Comparison of ENCODE assay signal across 11 mouse cellular contexts in genomic region chr1:172585612-172586567, GRCm38 (mm10). TPM values are rescaled to one million over a fixed set of nuclear protein-coding genes. Genes with fewer than 3 reads are reported as not detected.
DNase-seq lines count a peak whose midpoint lies in the region; ATAC-seq lines count a peak whose summit lies in the region.
"Had no signal": no experiment of that assay in that cellular context is flagged by ENCODE, and none has a peak within 500 bp of the region (broad histone marks: within the 10 kb centered on the region; RNA-seq: fewer than 3 reads in every experiment).

No protein-coding gene starts in this region.

- peak; percentile 37 for DNase-seq in adrenal gland, adult 2 months
- no peak for DNase-seq in adrenal gland, adult 8-10 months
- DNase-seq in limb, embryonic 11.5 days (ENCODE audit: low spot score), result peak; percentile 40
- no peak for DNase-seq in limb, embryonic 10.5 days (ENCODE audit: low spot score)
- DNase-seq in retina, embryonic 14.5 days (ENCODE audit: low spot score), result peak; percentile 39
- DNase-seq in gastrocnemius, postnatal 4 days (ENCODE audit: low spot score in 2 of 2), result no peak
- DNase-seq in urinary bladder, postnatal 25 days (ENCODE audit: low spot score), result no peak
- DNase-seq: kidney, postnatal 36 days had no signal

- no peak overlapping the region for H3K4me2 ChIP-seq in limb, embryonic 11.5 days (ENCODE audit: low read depth, severe bottlenecking)
- peak overlapping the region; percentile 35 for H3K4me2 ChIP-seq in hindbrain, embryonic 16.5 days (ENCODE audit: low read length)

- H3K4me1 ChIP-seq in limb, embryonic 11.5 days (ENCODE audit: control insufficient read depth, insufficient read depth, low read length), result no peaks in the 10 kb centered on the region
- peaks cover 19% of the 10 kb centered on the region for H3K4me1 ChIP-seq in limb, embryonic 10.5 days
- peaks cover 15% of the 10 kb centered on the region for H3K4me1 ChIP-seq in hindbrain, embryonic 16.5 days (ENCODE audit: control insufficient read depth, insufficient read depth, low read depth, low read length)

- no peaks in the 10 kb centered on the region for H3K36me3 ChIP-seq in limb, embryonic 11.5 days (ENCODE audit: control insufficient read depth, insufficient read depth, low read length)
- no peaks in the 10 kb centered on the region for H3K36me3 ChIP-seq in limb, embryonic 10.5 days
- H3K36me3 ChIP-seq in hindbrain, embryonic 16.5 days (ENCODE audit: control insufficient read depth, insufficient read depth, low read length), result no peaks in the 10 kb centered on the region

- ATAC-seq in limb, embryonic 11.5 days (ENCODE audit: insufficient number of reproducible peaks, low FRiP score, low TSS enrichment, low read depth), result no peak
- ATAC-seq in hindbrain, embryonic 16.5 days, result peak; percentile 71

- H3K4me3 ChIP-seq in limb, embryonic 11.5 days (ENCODE audit: low read depth, low read length), result no peak overlapping the region
- no peak overlapping the region for H3K4me3 ChIP-seq in limb, embryonic 10.5 days
- H3K4me3 ChIP-seq in hindbrain, embryonic 16.5 days (ENCODE audit: low read length), result no peak overlapping the region

- H3K27ac ChIP-seq in limb, embryonic 11.5 days (replicated peaks; ENCODE audit: low read depth, low read length), result no peak overlapping the region
- H3K27ac ChIP-seq in limb, embryonic 10.5 days, result no peak overlapping the region
- H3K27ac ChIP-seq in hindbrain, embryonic 16.5 days (ENCODE audit: low read depth, low read length), result peak overlapping the region; percentile 63; the same call in 1 of the 2 replicates
- H3K27ac ChIP-seq: liver, embryonic 14.5 days had no signal

- H3K9me3 ChIP-seq in limb, embryonic 11.5 days (ENCODE audit: control insufficient read depth, low read length), result no peaks in the 10 kb centered on the region
- H3K9me3 ChIP-seq in limb, embryonic 10.5 days (replicated peaks), result no peaks in the 10 kb centered on the region
- H3K9me3 ChIP-seq in hindbrain, embryonic 16.5 days (ENCODE audit: control insufficient read depth, low read length), result no peaks in the 10 kb centered on the region

- no peak overlapping the region for H3K9ac ChIP-seq in limb, embryonic 11.5 days (ENCODE audit: low read length)
- H3K9ac ChIP-seq in hindbrain, embryonic 16.5 days (ENCODE audit: low read depth, low read length), result peak overlapping the region; percentile 47; the same call in 1 of the 2 replicates
- H3K9ac ChIP-seq: liver, embryonic 14.5 days had no signal

- WGBS in limb, embryonic 11.5 days, result 36% methylated on average over 26 of the region's 26 CpGs
- 39% methylated on average over 26 of the region's 26 CpGs for WGBS in limb, embryonic 10.5 days
- 21% methylated on average over 26 of the region's 26 CpGs for WGBS in hindbrain, embryonic 16.5 days

- H3K27me3 ChIP-seq in limb, embryonic 11.5 days (ENCODE audit: control insufficient read depth, insufficient read depth, low read length), result 0 out of 2 replicates have a peak, but pooled peaks cover 3% of the 10 kb centered on the region
- peaks cover 29% of the 10 kb centered on the region for H3K27me3 ChIP-seq in limb, embryonic 10.5 days (ENCODE audit: low read depth, poor library complexity, severe bottlenecking)
- no peaks in the 10 kb centered on the region for H3K27me3 ChIP-seq in hindbrain, embryonic 16.5 days (replicated peaks; ENCODE audit: control insufficient read depth, insufficient read depth, low read length)

RNA-seq across cellular contexts. Expression of gene Slamf8, which starts 4.5 kb away (rescaled TPM):
- total RNA-seq in adrenal gland, adult 2 months (2021), result 1 to 10 TPM in 1 of 2 experiments, under 1 TPM in 1; 0.49 to 1.1 TPM
- polyA plus RNA-seq in adrenal gland, adult 2 months (2012; rRNA removed), result 0.98 and 1.1 TPM in 2 replicates
- 1 to 10 TPM in 1 of 4 experiments, under 1 TPM in 3; 0.17 to 1.1 (median 0.89) TPM for total RNA-seq in adrenal gland, adult 8-10 months (2022)
- polyA plus RNA-seq in limb, embryonic 11.5 days (2014; fragmentation: Nextera tagmentation; extraction: Ambion mirVana), result 0.08 and 0.18 TPM in 2 replicates
- 0.11 TPM in 1 of 2 replicates, not detected in the other for polyA plus RNA-seq in limb, embryonic 10.5 days (2016; fragmentation: Nextera tagmentation; extraction: Ambion mirVana)
- not detected in 2 replicates for polyA plus RNA-seq in hindbrain, embryonic 16.5 days (2015; fragmentation: Nextera tagmentation; extraction: Ambion mirVana)
- under 1 TPM in 1 of 2 experiments, not detected in 1; 0.17 TPM for total RNA-seq in gastrocnemius, postnatal 4 days (2021)

RNA-seq across cellular contexts. Expression of gene Fcrl6, which starts 16.5 kb away (rescaled TPM):
- total RNA-seq in adrenal gland, adult 2 months (2021), result not detected
- not detected in 2 replicates for polyA plus RNA-seq in adrenal gland, adult 2 months (2012; rRNA removed)
- not detected for total RNA-seq in adrenal gland, adult 8-10 months (2022)
- 1.1 and 1.7 TPM in 2 replicates for polyA plus RNA-seq in limb, embryonic 11.5 days (2014; fragmentation: Nextera tagmentation; extraction: Ambion mirVana)
- 0.21 and 0.58 TPM in 2 replicates for polyA plus RNA-seq in limb, embryonic 10.5 days (2016; fragmentation: Nextera tagmentation; extraction: Ambion mirVana)
- 0.13 and 0.15 TPM in 2 replicates for polyA plus RNA-seq in hindbrain, embryonic 16.5 days (2015; fragmentation: Nextera tagmentation; extraction: Ambion mirVana)
- total RNA-seq in gastrocnemius, postnatal 4 days (2021), result not detected
- polyA plus RNA-seq: liver, embryonic 14.5 days; small intestine, adult 2 months had no signal

RNA-seq across cellular contexts. Expression of gene Vsig8, which starts 30.2 kb away (rescaled TPM):
- under 1 TPM; 0.24 to 0.61 TPM for total RNA-seq in adrenal gland, adult 2 months (2021)
- 1.6 and 2.1 TPM in 2 replicates for polyA plus RNA-seq in adrenal gland, adult 2 months (2012; rRNA removed)
- 1 to 10 TPM in 1 of 4 experiments, under 1 TPM in 2, not detected in 1; 0.38 to 1.1 (median 0.43) TPM for total RNA-seq in adrenal gland, adult 8-10 months (2022)
- 0.14 TPM in 1 of 2 replicates, not detected in the other for polyA plus RNA-seq in limb, embryonic 11.5 days (2014; fragmentation: Nextera tagmentation; extraction: Ambion mirVana)
- 0.13 TPM in 1 of 2 replicates, not detected in the other for polyA plus RNA-seq in limb, embryonic 10.5 days (2016; fragmentation: Nextera tagmentation; extraction: Ambion mirVana)
- 0.84 and 1.2 TPM in 2 replicates for polyA plus RNA-seq in hindbrain, embryonic 16.5 days (2015; fragmentation: Nextera tagmentation; extraction: Ambion mirVana)
- total RNA-seq in gastrocnemius, postnatal 4 days (2021), result not detected
- polyA plus RNA-seq: liver, embryonic 14.5 days had no signal

RNA-seq across cellular contexts. Expression of gene Dusp23, which starts 46.9 kb away (rescaled TPM):
- 1 to 10 TPM; 7.0 to 7.3 TPM for total RNA-seq in adrenal gland, adult 2 months (2021)
- polyA plus RNA-seq in adrenal gland, adult 2 months (2012; rRNA removed), result 29.4 and 32.0 TPM in 2 replicates
- 1 to 10 TPM; 4.4 to 9.5 (median 4.8) TPM for total RNA-seq in adrenal gland, adult 8-10 months (2022)
- polyA plus RNA-seq in limb, embryonic 11.5 days (2014; fragmentation: Nextera tagmentation; extraction: Ambion mirVana), result 13.1 and 13.8 TPM in 2 replicates
- 8.6 and 12.0 TPM in 2 replicates for polyA plus RNA-seq in limb, embryonic 10.5 days (2016; fragmentation: Nextera tagmentation; extraction: Ambion mirVana)
- polyA plus RNA-seq in hindbrain, embryonic 16.5 days (2015; fragmentation: Nextera tagmentation; extraction: Ambion mirVana), result 8.4 and 9.5 TPM in 2 replicates
- total RNA-seq in gastrocnemius, postnatal 4 days (2021), result 10 to 100 TPM; 20.3 to 23.0 TPM

Comparison
In these comparisons a context has a peak if more than half of its experiments do, and no peak if none do; other contexts are left out.
1. DNase-seq: peak in adrenal gland, adult 2 months (single experiment), limb, embryonic 11.5 days (single experiment) and retina, embryonic 14.5 days (single experiment); none in adrenal gland, adult 8-10 months (single experiment), limb, embryonic 10.5 days (single experiment), gastrocnemius, postnatal 4 days (0 of 2) and urinary bladder, postnatal 25 days (single experiment).